Mouse (Mus musculus) layer of hippocampus, postnatal 10 days (tissue): Measurements from ENCODE around the gene Gm12695. TPM values are rescaled to one million over a fixed set of nuclear protein-coding genes. Genes with fewer than 3 reads are reported as not detected.
A peak's percentile ranks its signal among the peaks of the same experiment; 100 is the strongest.

Experiments used
- DNase-seq, 2 experiments: peaks; one replicate each; pipeline ENCODE4 v3.0.0; 2021; ENCODE audit warnings: low spot score in 2 of 2
- long read RNA-seq: library from polyadenylated mRNA; stranded (forward); transcript quantifications from one replicate; pipeline ENCODE4 v2.0.0, GENCODE M21; 2023
- total RNA-seq, 2 experiments: library from RNA; stranded (reverse); gene quantifications; 2 replicates each; pipeline ENCODE4 v1.2.3; 2021

Gene Gm12695
- total RNA-seq: not detected
- long read RNA-seq: 0 reads

DNA sequence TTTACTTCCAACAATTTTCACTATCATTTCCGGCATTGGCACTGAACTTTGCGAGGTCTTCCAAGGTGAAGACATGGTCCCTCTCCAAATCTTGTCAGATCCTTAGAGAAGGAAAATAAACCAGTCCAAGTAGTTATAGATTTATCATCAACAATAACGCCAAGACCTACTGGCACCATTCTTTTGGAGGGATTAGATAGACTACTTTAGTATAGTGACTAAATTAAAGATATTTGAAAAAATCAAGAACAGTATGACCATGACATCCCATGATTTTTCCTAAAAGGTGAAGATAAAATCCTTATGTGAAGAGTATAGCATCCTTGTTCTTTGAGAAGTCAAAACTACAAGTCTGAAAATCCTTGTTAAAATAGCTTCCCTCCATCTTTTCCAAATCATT, at the start of gene Gm12695:
Gene Gm12695 (minus strand): TSS at position 101 of the 400 bp plus-strand sequence.
- no peak for DNase-seq

DNA sequence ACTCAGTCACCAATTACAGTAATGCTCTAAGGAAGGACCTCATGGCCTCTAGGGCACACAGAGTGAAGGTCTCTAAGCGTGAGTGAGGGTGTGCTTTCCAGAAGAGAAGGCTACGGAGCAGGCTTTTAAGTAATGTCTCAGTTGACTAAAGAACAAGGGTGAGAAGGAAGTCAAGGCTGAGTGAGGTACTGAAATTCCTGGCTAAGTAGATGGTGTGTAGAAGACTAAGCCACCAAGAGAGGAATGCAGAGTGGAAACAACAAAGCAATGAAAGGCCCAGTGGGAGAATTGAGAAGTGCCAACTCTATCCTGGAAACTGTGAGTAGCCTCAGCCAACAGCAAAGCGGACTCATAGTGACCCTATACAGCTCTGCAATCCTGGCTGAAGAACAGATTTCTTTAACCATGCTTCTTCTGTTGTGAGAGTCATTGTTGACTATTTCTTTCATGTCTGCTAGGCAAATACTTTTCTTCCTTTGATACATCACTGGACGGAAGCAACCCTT, 40.6 kb upstream of the Gm12695 start:
- DNase-seq: no peak

DNA sequence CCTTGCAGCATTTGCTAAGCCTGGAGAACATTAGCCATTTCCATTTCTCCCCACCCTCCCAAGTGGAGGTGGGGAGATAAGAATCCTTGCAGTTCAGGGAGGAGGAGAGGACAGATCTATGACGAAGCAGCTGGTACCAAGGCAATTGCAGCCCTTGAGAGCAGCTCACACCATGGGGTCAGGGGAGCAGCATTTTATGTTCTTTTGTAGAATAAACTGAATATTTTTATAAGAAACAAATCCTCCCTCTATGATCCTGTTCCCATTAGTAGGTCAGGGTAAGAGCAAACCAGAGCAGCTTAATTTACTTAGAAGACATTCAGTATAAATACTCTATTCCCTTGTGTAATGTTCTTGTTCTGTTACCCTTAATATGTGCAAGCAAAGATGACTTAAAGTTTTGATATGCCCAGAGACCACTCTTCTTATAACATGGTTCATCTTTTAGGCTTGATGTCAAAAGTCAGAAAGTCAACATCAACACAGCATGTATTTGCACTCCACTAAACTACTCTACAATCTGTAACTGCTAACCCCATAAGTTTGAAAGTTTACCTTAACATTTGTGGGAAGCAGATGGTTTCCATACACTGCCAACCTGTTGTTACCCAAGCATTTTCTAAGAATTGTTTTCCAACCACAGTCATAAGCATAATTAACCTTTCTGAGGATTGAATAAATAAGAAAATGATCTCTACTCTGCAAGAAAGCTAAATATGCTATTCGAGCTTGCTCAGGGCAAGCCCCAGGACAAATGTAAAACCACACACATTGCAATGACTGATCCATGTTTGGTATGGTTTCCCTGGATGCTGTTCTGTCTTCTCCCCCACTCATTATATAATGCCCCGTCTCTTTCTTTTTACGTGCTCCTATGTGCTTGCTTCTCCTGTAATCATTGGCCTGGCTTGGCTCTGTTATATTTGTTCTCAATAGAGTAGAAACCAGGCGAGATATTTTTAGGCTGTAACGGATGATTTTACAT, 22.1 kb upstream of the Gm12695 start:
- DNase-seq: no peak

DNA sequence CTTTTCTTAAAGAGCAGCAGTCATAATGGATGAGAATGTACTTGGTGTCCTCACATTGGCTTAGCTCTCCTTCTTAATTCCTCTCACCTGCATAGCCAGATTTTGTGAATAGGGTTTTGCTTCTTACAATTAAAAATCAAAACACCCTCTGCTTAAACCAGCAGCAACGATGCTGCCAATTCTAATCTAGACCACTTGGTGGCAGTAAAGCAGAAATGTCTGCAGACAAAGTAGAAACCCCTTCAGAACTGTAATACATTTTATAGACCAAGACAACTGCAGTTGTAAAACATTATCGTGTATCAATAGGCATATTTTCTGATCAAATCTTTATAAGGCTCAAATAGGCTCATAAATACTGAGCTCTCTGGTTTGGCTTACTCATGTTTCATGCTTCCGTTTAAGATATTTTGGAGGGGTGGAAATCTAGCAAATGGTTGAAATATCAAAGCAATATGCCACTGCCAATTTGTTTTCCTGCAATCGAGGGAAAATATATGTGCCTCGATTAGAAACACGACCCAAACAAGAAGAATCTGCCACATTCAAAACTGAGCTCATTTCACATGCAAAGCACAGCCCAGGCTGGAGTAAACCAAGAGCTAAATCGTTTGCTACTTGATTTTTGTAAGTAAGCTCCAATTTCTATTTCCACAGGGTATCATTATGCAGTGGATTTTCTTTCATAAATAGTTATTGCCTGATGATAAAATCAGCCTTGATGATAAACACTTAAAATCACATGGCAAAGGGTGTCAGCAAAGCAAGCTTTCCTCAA, 14.6 kb upstream of the Gm12695 start:
- peak; percentile 48 to 69 for DNase-seq

DNA sequence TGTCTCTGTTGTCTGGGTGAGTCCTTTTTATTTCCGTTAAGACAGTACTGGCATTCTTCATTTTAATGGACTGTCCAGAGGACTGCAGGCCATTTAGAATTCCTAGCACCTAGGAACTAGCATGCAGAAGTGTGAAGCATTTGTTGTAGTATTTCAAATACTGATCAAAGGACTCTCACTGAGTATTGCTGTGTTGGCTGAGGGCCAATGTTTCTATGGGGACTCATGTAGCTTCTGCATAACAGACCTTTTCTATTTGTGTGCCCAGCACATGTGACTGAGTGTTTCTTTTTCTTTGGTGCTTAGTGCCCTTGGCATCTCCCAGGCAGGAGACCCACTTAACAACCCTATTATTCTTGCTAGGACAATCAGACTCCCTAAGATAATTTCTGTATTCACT, 12.6 kb upstream of the Gm12695 start:
- peak; percentile 44 to 52 for DNase-seq

- DNase-seq: no peak
These were observed 6.3 kb upstream of the Gm12695 start for GRCm38 (mm10) chr4:96791301-96791700.

DNA sequence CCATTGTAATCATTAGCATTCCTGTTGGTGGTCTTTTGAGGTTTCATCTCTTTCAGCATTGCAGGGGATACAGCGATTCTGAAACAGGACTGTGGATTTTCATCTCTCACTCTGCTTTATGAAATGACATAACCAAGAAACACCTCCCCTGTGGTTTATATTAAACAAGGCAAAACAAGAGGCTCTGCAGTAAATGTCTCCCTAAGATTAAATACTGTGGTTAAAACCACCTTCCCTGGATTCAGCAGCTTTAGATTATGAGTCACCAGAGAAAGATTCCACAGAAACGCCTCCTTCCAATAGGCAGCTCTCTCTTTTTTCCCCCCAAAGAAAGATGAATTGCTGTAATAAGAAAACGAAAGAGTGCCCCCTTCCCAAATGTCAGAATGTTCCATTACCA, 4.9 kb upstream of the Gm12695 start:
- DNase-seq: no peak

GRCm38 (mm10) chr4:96786610-96787009, 1.6 kb upstream of the Gm12695 start:
- no peak for DNase-seq

DNA sequence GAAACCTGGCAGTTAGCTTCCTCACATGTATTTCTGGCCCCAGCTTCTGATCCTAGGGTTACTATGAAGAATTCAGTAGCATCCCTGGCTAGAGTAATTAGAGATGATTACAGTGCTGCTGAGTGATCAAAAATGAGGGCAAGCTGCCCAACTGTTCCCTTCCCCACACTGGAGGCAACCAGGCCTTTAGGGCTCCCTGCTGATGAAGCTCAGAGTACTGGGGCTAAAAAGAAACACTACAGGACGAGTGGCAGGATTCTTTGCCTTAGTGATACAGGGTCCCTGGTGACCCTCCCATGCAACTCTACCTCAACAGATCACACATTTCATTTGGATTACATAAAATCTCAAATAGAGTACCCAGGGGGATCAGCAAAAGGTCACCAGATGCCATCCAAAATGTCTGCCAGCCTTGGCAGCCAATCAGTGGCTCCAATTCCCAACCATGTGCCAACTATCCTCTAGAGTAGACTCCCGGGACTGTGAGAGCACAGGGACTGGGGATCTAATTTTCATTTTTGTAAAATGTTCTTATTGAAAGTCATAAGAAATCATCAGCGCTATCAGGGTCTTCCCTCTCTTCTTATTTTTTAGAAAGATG, 11.9 kb downstream of the Gm12695 start:
- DNase-seq: peak; percentile 12 to 20

- DNase-seq: peak; percentile 31 to 34
These were observed 18.5 kb downstream of the Gm12695 start for GRCm38 (mm10) chr4:96766396-96766998.

- DNase-seq: no peak
These were observed 33.0 kb downstream of the Gm12695 start for GRCm38 (mm10) chr4:96751953-96752352.

- DNase-seq: no peak
These were observed 44.5 kb downstream of the Gm12695 start for GRCm38 (mm10) chr4:96740472-96740871.

DNA sequence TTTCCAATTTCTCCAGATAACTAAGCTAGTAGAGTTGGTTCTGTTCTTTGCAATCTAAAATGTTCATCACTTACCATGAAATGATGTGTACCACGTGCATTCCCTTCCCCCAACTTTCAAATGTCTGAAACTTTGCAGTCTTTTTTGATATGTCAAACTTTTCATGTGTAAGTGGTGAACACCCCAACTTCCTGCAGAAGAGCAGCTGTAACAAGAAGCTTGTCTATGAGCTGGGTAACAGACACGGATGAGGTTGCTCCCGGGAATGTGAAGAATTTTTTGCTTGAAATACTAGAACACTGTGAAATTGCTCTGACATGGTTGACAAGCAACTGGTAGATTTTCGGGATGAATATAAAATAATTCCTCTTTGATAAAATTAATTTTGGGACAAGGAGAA, 55.7 kb downstream of the Gm12695 start:
- no peak for DNase-seq

DNA sequence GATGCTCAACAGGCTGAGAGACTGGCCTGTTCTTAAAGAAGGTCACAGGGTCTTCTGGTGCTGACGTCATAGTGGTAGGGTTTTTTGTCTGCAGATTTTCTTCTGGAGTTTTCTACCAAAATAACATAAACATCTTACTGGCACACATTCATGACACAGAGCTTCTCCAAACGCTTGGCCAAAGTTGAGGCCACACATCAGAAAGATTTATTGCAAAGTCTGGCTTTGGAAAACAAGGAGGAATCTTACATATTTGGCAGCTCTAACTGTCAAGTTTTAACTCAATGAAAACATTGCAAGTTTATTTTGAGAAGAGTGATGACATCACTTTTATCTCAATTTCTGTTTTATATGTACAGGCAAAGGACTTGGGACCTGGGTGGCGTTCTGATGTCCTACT, 56.8 kb downstream of the Gm12695 start:
- no peak for DNase-seq

- DNase-seq: no peak
These were observed 59.5 kb downstream of the Gm12695 start for GRCm38 (mm10) chr4:96725415-96726055.

GRCm38 (mm10) chr4:96722301-96722700, 62.7 kb downstream of the Gm12695 start:
- no peak for DNase-seq

DNA sequence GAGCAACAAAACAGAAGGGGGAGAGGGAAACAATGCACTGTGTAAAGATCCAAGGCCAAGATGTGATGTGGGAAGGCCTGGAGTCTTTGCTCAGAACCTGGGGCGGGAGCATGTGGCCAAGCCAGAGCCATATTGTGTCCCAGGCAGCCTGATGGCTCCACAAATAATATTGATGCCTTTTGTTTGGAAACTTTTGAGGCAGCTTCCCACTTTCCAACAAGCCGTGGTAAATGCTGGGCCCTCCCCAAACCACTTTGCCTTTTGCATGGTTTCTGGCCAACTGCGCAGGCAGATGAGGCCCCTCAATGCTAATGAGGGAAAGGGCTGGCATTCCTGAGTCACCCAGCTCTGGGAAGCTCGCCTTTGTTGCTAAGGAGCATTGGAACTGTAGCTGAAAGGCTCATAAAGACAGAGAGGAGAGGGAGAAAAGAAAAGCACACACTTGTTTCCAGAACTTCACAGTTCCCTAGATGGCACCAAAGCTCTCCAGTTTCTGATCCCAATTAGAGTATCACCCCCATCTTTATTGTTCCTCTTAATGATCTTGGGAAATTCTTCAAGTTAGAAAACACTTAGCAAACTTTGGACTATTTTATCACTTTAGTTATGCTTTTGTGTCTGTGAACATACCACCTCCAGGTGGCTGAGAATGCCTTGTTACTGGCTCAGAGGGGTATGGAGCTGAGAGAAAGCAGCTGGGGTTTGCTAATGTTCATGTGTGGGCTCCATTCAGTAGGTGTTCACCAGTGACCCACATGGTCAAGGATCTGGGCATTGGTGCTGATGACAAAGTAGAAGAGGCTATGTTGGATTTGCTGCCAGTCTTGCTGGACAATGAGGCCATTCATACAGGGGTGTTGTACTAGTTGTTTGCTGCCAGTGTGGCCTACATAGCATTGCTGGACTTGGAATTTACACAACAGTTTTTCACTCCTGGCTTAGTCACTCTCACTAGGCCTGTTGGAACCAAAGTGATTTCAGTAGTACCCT, 65.7 kb downstream of the Gm12695 start:
- DNase-seq: peak; percentile 64 to 69

DNA sequence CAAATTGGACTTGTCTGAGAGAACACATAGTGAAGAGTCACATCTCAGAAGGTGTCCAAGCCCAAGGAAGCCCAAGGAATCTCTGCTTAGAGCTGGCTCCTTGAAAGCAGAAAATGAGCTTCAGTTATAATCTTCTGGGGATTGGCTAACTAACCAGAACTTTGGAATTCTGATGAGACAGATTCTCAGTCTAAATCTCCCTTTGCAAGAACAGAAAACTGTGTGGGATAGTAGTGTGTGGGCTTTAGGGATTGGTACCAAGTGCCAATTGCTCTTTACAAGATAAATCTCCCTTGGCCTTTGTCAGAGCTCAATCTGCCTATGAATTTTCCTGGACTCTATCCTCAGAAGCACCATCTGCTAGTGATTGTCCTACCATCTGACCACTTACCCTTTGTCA, 66.5 kb downstream of the Gm12695 start:
- no peak for DNase-seq

GRCm38 (mm10) chr4:96705281-96705951, 79.6 kb downstream of the Gm12695 start:
- peak; percentile 79 to 81 for DNase-seq
